ENCODE assay signal across 28 mouse cellular contexts in the genomic region with DNA sequence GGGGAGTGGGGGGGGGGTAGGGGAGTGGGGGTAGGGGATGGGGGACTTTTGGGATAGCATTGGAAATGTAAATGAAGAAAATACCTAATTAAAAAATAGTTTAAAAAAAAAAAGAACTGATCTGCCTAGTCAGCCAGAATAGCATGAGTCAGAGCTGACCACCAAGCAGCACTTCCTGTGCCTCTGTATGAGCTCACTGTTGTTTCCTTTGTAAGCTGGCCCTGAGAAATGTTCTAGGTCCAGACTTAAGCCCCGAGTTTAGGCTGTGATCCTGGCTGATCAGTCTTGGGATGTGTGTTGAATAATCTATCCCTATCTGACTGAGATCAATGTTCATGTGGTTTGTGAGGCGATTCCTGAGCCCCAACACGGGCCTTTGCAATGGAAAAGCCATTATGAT. TPM values are rescaled to one million over a fixed set of nuclear protein-coding genes. Genes with fewer than 3 reads are reported as not detected.
A peak's percentile ranks its signal among the peaks of the same experiment; 100 is the strongest.
DNase-seq lines count a peak whose midpoint lies in the region; ATAC-seq and TF ChIP-seq lines count a peak whose summit lies in the region.
"Had no signal": no experiment of that assay in that cellular context is flagged by ENCODE, and none has a peak within 500 bp of the region (broad histone marks: within the 10 kb centered on the region; RNA-seq: fewer than 3 reads in every experiment).

No protein-coding gene starts in this region.

- peak; percentile 90 for DNase-seq in heart, adult 11 months
- no peak for DNase-seq in heart, embryonic 10.5 days (ENCODE audit: low spot score)
- DNase-seq in heart, postnatal 0 days (ENCODE audit: low spot score) = no peak
- DNase-seq in heart, postnatal 4 days = no peak
- peak; percentile 24 for DNase-seq in NIH3T3 (ENCODE audit: low read depth)
- DNase-seq in B cell, adult 2 months = no peak
- no peak for DNase-seq in frontal cortex, postnatal 36 days (ENCODE audit: low spot score in 2 of 2)
- DNase-seq: adrenal gland, adult 8-10 months; cerebellum, adult 11 months; cerebellum, adult 9-10 months; cerebellum, postnatal 36 days; gastrocnemius, postnatal 36 days; kidney, adult 18-20 months; kidney, postnatal 36 days; liver, postnatal 0 days; right cerebral cortex, postnatal 4 days; thymus, adult 18-20 months; thymus, postnatal 25 days had no signal

- TF ChIP-seq EP300 in heart, postnatal 0 days (IDR thresholded peaks at IDR 0.05; ENCODE audit: low read depth) = no peak

- no peak overlapping the region for H3K27ac ChIP-seq in heart, embryonic 10.5 days
- peak overlapping the region; percentile 65 for H3K27ac ChIP-seq in heart, postnatal 0 days (ENCODE audit: low read depth)
- H3K27ac ChIP-seq: forebrain, embryonic 13.5 days; hindbrain, embryonic 15.5 days; layer of hippocampus, adult 2 months; liver, embryonic 12.5 days; neural tube, embryonic 12.5 days; stomach, postnatal 0 days had no signal

- H3K4me3 ChIP-seq in heart, embryonic 10.5 days = no peak overlapping the region
- no peak overlapping the region for H3K4me3 ChIP-seq in heart, postnatal 0 days (ENCODE audit: low read depth, low read length)
- H3K4me3 ChIP-seq: forebrain, embryonic 13.5 days; heart, embryonic 12.5 days; hindbrain, embryonic 15.5 days; layer of hippocampus, adult 2 months; liver, embryonic 12.5 days; neural tube, embryonic 12.5 days had no signal

- H3K4me1 ChIP-seq in heart, embryonic 10.5 days = no peaks in the 10 kb centered on the region
- no peaks in the 10 kb centered on the region for H3K4me1 ChIP-seq in heart, postnatal 0 days (ENCODE audit: control insufficient read depth, insufficient read depth)
- H3K4me1 ChIP-seq: forebrain, embryonic 13.5 days; hindbrain, embryonic 15.5 days; neural tube, embryonic 12.5 days had no signal

- no peak for TF ChIP-seq CTCF in heart, postnatal 0 days (IDR thresholded peaks at IDR 0.05; ENCODE audit: low read depth)

- H3K27me3 ChIP-seq in heart, embryonic 10.5 days (ENCODE audit: insufficient read depth, poor library complexity, severe bottlenecking) = no peaks in the 10 kb centered on the region
- no peaks in the 10 kb centered on the region for H3K27me3 ChIP-seq in heart, postnatal 0 days (ENCODE audit: control insufficient read depth, insufficient read depth, low read length)
- H3K27me3 ChIP-seq: CH12.LX; forebrain, embryonic 13.5 days; hindbrain, embryonic 15.5 days; neural tube, embryonic 12.5 days had no signal

- no peak for ATAC-seq in heart, postnatal 0 days (ENCODE audit: insufficient read depth, low read depth)
- ATAC-seq: forebrain, embryonic 13.5 days; liver, embryonic 12.5 days; liver, postnatal 0 days; midbrain, embryonic 16.5 days had no signal

- no peaks in the 10 kb centered on the region for H3K9me3 ChIP-seq in heart, embryonic 10.5 days
- H3K9me3 ChIP-seq in heart, postnatal 0 days (replicated peaks; ENCODE audit: control insufficient read depth, low read length) = peaks cover 6% of the 10 kb centered on the region; the same call in 1 of the 2 replicates
- H3K9me3 ChIP-seq: forebrain, embryonic 13.5 days; hindbrain, embryonic 15.5 days; liver, embryonic 12.5 days; neural tube, embryonic 12.5 days had no signal

- H3K36me3 ChIP-seq in heart, embryonic 10.5 days = no peaks in the 10 kb centered on the region
- no peaks in the 10 kb centered on the region for H3K36me3 ChIP-seq in heart, postnatal 0 days (replicated peaks; ENCODE audit: control insufficient read depth, insufficient read depth, low read length)
- H3K36me3 ChIP-seq: heart, embryonic 12.5 days; hindbrain, embryonic 15.5 days; liver, embryonic 12.5 days; neural tube, embryonic 12.5 days had no signal

- H3K9ac ChIP-seq in heart, postnatal 0 days (replicated peaks; ENCODE audit: low read depth, low read length) = no peak overlapping the region
- H3K9ac ChIP-seq: forebrain, embryonic 13.5 days; heart, embryonic 12.5 days; hindbrain, embryonic 15.5 days; liver, embryonic 12.5 days; liver, postnatal 0 days; neural tube, embryonic 12.5 days had no signal

- H3K4me2 ChIP-seq in heart, postnatal 0 days (ENCODE audit: low read depth, low read length) = no peak overlapping the region
- H3K4me2 ChIP-seq: forebrain, embryonic 13.5 days; heart, embryonic 12.5 days; hindbrain, embryonic 15.5 days; liver, embryonic 12.5 days; midbrain, embryonic 11.5 days; neural tube, embryonic 12.5 days had no signal

- 60% methylated on average over 3 of the region's 3 CpGs for WGBS in heart, embryonic 10.5 days
- 44% methylated on average over 3 of the region's 3 CpGs for WGBS in heart, postnatal 0 days

RNA-seq across cellular contexts. Expression of gene Tomm7, which starts 43.1 kb away (rescaled TPM):
- 97.3 and 108 TPM in 2 replicates for polyA plus RNA-seq in heart, embryonic 10.5 days (2016; fragmentation: Nextera tagmentation; extraction: Ambion mirVana)
- 21.6 and 26.0 TPM in 2 replicates for total RNA-seq in heart, postnatal 0 days (2014; rRNA removed; ENCODE audit: low replicate concordance)
- 137 and 141 TPM in 2 replicates for polyA plus RNA-seq in heart, postnatal 0 days (2015; fragmentation: Nextera tagmentation; extraction: Ambion mirVana)
- total RNA-seq in heart, postnatal 4 days (2021) = 10 to 100 TPM; 85.6 to 96.9 TPM

Comparison
In these comparisons a context has a peak if more than half of its experiments do, and no peak if none do; other contexts are left out.
1. DNase-seq: peak in heart, adult 11 months (single experiment) and NIH3T3 (single experiment); none in heart, embryonic 10.5 days (single experiment), heart, postnatal 0 days (single experiment), heart, postnatal 4 days (single experiment), B cell, adult 2 months (0 of 2) and frontal cortex, postnatal 36 days (0 of 2).